Mouse (Mus musculus) R1 (cell line): ENCODE data around the gene Cry2.
A peak's percentile ranks its signal among the peaks of the same experiment; 100 is the strongest.

Source experiments
- DNase-seq: peaks from one replicate; pipeline ENCODE4 v3.0.0-alpha.2; 2018; ENCODE audit warnings: low read depth, low spot score

Gene Cry2

GRCm38 (mm10) chr2:92370821-92371805, 62.7 kb downstream of the Cry2 start:
- DNase-seq, result peak; percentile 95

- DNase-seq, result no peak
Observed at GRCm38 (mm10) chr2:92370375-92370774, 63.5 kb downstream of the Cry2 start.

GRCm38 (mm10) chr2:92367383-92368029, 66.3 kb downstream of the Cry2 start:
- no peak for DNase-seq

GRCm38 (mm10) chr2:92365568-92365967, 68.3 kb downstream of the Cry2 start:
- DNase-seq, result no peak

- no peak for DNase-seq
Observed at GRCm38 (mm10) chr2:92364086-92364485, 69.8 kb downstream of the Cry2 start.

GRCm38 (mm10) chr2:92362571-92363228, 71.1 kb downstream of the Cry2 start:
- DNase-seq, result no peak

GRCm38 (mm10) chr2:92361795-92362194, 72.0 kb downstream of the Cry2 start:
- no peak for DNase-seq

GRCm38 (mm10) chr2:92360893-92361292, 73.0 kb downstream of the Cry2 start:
- peak; percentile 42 for DNase-seq

- no peak for DNase-seq
Observed at GRCm38 (mm10) chr2:92360186-92360823, 73.5 kb downstream of the Cry2 start.

- DNase-seq, result no peak
Observed at GRCm38 (mm10) chr2:92359301-92359700, 74.5 kb downstream of the Cry2 start.

GRCm38 (mm10) chr2:92354224-92354623, 79.6 kb downstream of the Cry2 start:
- no peak for DNase-seq
